Mouse (Mus musculus) limb, embryonic 10.5 days (tissue): Measurements from ENCODE around the gene Gm10974. TPM values are rescaled to one million over a fixed set of nuclear protein-coding genes. Genes with fewer than 3 reads are reported as not detected.

Experiments used
- DNase-seq: peaks from one replicate; pipeline ENCODE4 v3.0.0-alpha.2; 2017; ENCODE audit warnings: low spot score
- H3K27ac ChIP-seq: fragments of 300-500 bp; sonication (generic); 2 replicates; pipeline ENCODE4 v1.5.1; 2016; ENCODE audit warnings: mild to moderate bottlenecking
- H3K27me3 ChIP-seq: fragments of 300-500 bp; sonication (generic); 2 replicates; pipeline ENCODE4 v1.6.1; 2016; ENCODE audit warnings: low read depth, mild to moderate bottlenecking; ENCODE audit not compliant: poor library complexity, severe bottlenecking
- H3K36me3 ChIP-seq: fragments of 300-500 bp; sonication (generic); 2 replicates; pipeline ENCODE4 v1.6.1; 2016; ENCODE audit warnings: mild to moderate bottlenecking, moderate library complexity
- H3K4me1 ChIP-seq: fragments of 300-500 bp; sonication (generic); 2 replicates; pipeline ENCODE4 v1.6.1; 2016
- H3K4me3 ChIP-seq: fragments of 300-500 bp; sonication (generic); 2 replicates; pipeline ENCODE4 v1.5.1; 2016; ENCODE audit warnings: mild to moderate bottlenecking, moderate library complexity
- H3K9me3 ChIP-seq: fragments of 300-500 bp; sonication (generic); replicated peaks from 2 replicates; pipeline ENCODE4 v1.6.1; 2016; ENCODE audit warnings: mild to moderate bottlenecking
- WGBS: fragments of 180-500 bp; shearing (Covaris S2); methylation state at CpG from one replicate; pipeline ENCODE4 v1.1.7; 2016; 5-methylcytosine and 5-hydroxymethylcytosine counted together
- microRNA-seq: library from miRNA; unstranded; fragments of <30 nt; microRNA quantifications from one replicate; pipeline ENCODE4, GENCODE M21; 2017
- polyA plus RNA-seq: library from polyadenylated mRNA; unstranded; fragments of >200 nt; fragmentation: Nextera tagmentation; extraction: Ambion mirVana; gene quantifications from 2 replicates; pipeline ENCODE4 v1.2.1, GENCODE M21; 2016

Gene Gm10974
- polyA plus RNA-seq, 1 experiment from 2014 or later = not detected

DNA sequence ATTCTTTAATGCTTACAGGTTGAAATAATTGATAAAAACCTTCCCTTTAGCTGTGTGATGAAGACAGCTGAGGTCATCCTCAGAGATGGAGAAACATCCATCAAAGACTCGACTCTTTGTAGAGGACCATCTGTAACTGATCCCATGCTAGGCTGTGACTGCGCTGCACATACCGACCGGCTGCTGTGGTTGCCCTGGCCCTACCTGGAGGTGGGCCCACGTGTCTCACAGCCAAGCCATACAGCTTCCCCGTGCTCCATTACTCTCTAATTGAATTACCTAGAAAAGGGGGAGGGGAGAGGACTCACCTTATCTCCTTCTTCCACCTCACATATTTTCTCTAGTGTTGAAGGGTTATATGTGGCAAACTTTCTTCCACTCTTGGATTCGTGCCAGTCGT, 56.2 kb downstream of the Gm10974 start:
- Histone ChIP-seq H3K4me3 (no peak overlapping the region), H3K36me3 (no peaks in the 10 kb centered on the region), H3K27me3 (peaks cover 64% of the 10 kb centered on the region), H3K27ac (no peak overlapping the region), H3K4me1 (peaks cover 4% of the 10 kb centered on the region), H3K9me3 (no peaks in the 10 kb centered on the region)
- no peak for DNase-seq
- 76% methylated on average over 8 of the region's 8 CpGs for WGBS

- no peak overlapping the region for H3K27ac ChIP-seq
- no peak for DNase-seq
These were observed 61.3 kb downstream of the Gm10974 start for GRCm38 (mm10) chr7:66427053-66427436.

GRCm38 (mm10) chr7:66427437-66428161, 61.9 kb downstream of the Gm10974 start, which contains the start of gene Aldh1a3:
TSS of gene Aldh1a3 (minus strand) at chr7:66427517.
- H3K27ac ChIP-seq = peak within 1 kb of the TSS; percentile 32; the same call in 1 of the 2 replicates
- peak within 1 kb of the TSS; percentile 62 for H3K4me3 ChIP-seq
- peaks cover 19% of the 10 kb centered on the region for H3K4me1 ChIP-seq
- WGBS = under 1% methylated on average over 55 of the region's 56 CpGs
- H3K36me3 ChIP-seq = no peaks in the 10 kb centered on the region
- peak; percentile 65 for DNase-seq
- peaks cover 80% of the 10 kb centered on the region for H3K27me3 ChIP-seq
- H3K9me3 ChIP-seq = no peaks in the 10 kb centered on the region

More at GRCm38 (mm10) chr7:66427053-66427436, 61.3 kb downstream of the Gm10974 start:
- peaks cover 80% of the 10 kb centered on the region for H3K27me3 ChIP-seq
- no peaks in the 10 kb centered on the region for H3K36me3 ChIP-seq
- peak overlapping the region; percentile 62 for H3K4me3 ChIP-seq
- peaks cover 19% of the 10 kb centered on the region for H3K4me1 ChIP-seq
- under 1% methylated on average over 23 of the region's 23 CpGs for WGBS
- no peaks in the 10 kb centered on the region for H3K9me3 ChIP-seq

DNA sequence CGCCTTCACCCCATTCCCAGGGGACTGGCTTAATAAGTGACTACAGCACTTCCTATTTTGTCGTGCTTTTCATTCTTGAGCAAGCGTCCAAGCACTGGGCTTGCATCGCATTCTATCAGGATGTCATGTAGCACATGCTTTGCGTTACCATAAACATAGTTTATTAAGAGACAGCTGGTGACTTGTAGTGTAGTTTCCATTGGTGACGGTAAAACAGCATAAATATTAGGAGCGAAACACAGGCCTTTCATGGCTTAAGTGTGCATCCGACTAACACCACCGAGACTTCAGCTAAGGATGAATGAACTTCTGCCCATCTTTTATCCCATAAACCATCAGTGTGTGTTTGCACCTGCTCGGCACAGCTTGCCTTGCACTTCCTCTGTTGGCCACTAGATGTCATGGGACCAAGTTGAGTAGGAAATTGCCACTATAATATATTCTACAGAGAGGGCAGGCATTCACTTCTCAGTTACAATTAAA, 68.8 kb downstream of the Gm10974 start:
- Histone ChIP-seq H3K36me3 (no peaks in the 10 kb centered on the region), H3K9me3 (no peaks in the 10 kb centered on the region), H3K27ac (no peak overlapping the region), H3K4me1 (0 out of 2 replicates have a peak, but pooled peaks cover 3% of the 10 kb centered on the region), H3K27me3 (peaks cover 13% of the 10 kb centered on the region), H3K4me3 (no peak overlapping the region)
- 54% methylated on average over 10 of the region's 10 CpGs for WGBS
- peak; percentile 66 for DNase-seq

Small RNAs within 50 kb of the gene (microRNA-seq; reads per million reads assigned to microRNA genes)
- gene Mir7057 = not detected

Other genes starting within 250 kb of the Gm10974 start
- gene Lrrk1, start 22.4 kb downstream of the Gm10974 start, polyA plus RNA-seq = 8.1 and 10.2 TPM in 2 replicates
- gene Aldh1a3, start 61.6 kb downstream of the Gm10974 start, polyA plus RNA-seq = 1.1 and 1.5 TPM in 2 replicates